Mouse (Mus musculus) neural tube, embryonic 15.5 days (tissue): Measurements from ENCODE around the gene Vps13c. TPM values are rescaled to one million over a fixed set of nuclear protein-coding genes. Genes with fewer than 3 reads are reported as not detected.

Experiments used
- ATAC-seq: fragments of 200-750 bp; cut with Nextera tagmentation; 2 replicates; pipeline ENCODE4 v1.8.0; 2017; ENCODE audit warnings: mild to moderate bottlenecking, moderate TSS enrichment, moderate library complexity; ENCODE audit not compliant: low FRiP score
- H3K27ac ChIP-seq: fragments of 300-500 bp; sonication (generic); replicated peaks from 2 replicates; pipeline ENCODE4 v1.5.1; 2015; ENCODE audit warnings: mild to moderate bottlenecking, inconsistent platforms
- H3K27me3 ChIP-seq: fragments of 300-500 bp; sonication (generic); replicated peaks from 2 replicates; pipeline ENCODE4 v1.6.1; 2015; ENCODE audit warnings: inconsistent platforms
- H3K36me3 ChIP-seq: fragments of 300-500 bp; sonication (generic); 2 replicates; pipeline ENCODE4 v1.6.1; 2015; ENCODE audit warnings: inconsistent platforms
- H3K4me1 ChIP-seq: fragments of 300-500 bp; sonication (generic); 2 replicates; pipeline ENCODE4 v1.6.1; 2015; ENCODE audit warnings: inconsistent platforms
- H3K4me2 ChIP-seq: fragments of 300-500 bp; sonication (generic); 2 replicates; pipeline ENCODE4 v1.6.1; 2015; ENCODE audit warnings: inconsistent platforms, mild to moderate bottlenecking, moderate library complexity
- H3K4me3 ChIP-seq: fragments of 300-500 bp; sonication (generic); replicated peaks from 2 replicates; pipeline ENCODE4 v1.5.1; 2015; ENCODE audit warnings: mild to moderate bottlenecking, inconsistent platforms
- H3K9ac ChIP-seq: fragments of 300-500 bp; sonication (generic); replicated peaks from 2 replicates; pipeline ENCODE4 v1.6.1; 2015; ENCODE audit warnings: mild to moderate bottlenecking, inconsistent platforms
- H3K9me3 ChIP-seq: fragments of 300-500 bp; sonication (generic); replicated peaks from 2 replicates; pipeline ENCODE4 v1.6.1; 2016; ENCODE audit warnings: inconsistent platforms
- WGBS: fragments of 180-500 bp; shearing (Covaris S2); methylation state at CpG from one replicate; pipeline ENCODE4 v1.1.7; 2015; ENCODE audit warnings: mixed read lengths; 5-methylcytosine and 5-hydroxymethylcytosine counted together
- polyA plus RNA-seq: library from polyadenylated mRNA; unstranded; fragments of >200 nt; fragmentation: Nextera tagmentation; extraction: Ambion mirVana; gene quantifications from 2 replicates; pipeline ENCODE4 v1.2.1, GENCODE M21; 2015

Gene Vps13c
- polyA plus RNA-seq: 8.0 and 8.4 TPM in 2 replicates

DNA sequence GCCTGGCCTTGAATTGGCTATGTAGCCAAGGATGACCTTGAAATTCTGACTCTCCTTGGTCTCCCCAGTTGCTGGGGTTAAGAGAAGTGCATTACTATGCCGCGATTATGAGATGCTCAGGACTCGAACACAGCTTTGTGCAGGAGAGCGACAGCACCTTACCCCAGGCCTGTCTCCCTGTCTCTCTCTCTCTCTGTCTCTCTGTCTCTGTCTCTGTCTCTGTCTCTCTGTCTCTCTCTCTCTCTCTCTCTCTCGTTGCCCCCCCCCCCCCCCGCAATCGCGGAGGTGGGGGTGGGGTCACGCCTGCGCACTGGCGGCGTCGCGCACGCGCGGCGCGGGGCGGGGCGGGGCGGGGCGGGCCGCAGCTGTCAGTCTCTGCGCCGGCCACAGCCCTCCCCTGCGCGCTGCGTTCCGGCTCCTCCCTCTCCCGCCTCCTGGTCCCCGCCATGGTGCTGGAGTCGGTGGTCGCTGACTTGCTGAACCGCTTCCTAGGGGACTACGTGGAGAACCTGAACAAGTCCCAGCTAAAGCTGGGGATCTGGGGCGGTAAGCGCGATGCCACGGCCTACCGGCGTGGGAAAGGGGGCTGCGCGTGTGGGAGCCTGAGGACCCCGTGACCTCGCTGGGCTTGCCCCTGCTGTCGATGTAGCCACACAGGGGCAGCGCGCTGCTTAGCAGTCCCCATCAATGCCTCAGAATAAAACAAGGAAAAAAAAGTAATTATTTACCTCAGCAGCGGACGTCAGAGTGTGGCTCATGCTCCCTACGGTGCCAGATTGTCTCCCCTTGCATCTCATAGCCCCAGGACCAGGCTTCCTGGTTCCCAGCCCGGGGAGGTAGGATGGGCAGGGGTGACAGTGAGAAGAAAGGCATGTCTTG is at the start of gene Vps13c:
TSS of gene Vps13c (plus strand) at position 416 of the 879 bp plus-strand sequence.
- Histone ChIP-seq H3K27ac (peak within 1 kb of the TSS; percentile 88), H3K4me2 (peak within 1 kb of the TSS; percentile 86), H3K9ac (peak within 1 kb of the TSS; percentile 80), H3K9me3 (no peaks in the 10 kb centered on the region), H3K36me3 (no peaks in the 10 kb centered on the region), H3K4me1 (peaks cover 10% of the 10 kb centered on the region), H3K27me3 (no peaks in the 10 kb centered on the region), H3K4me3 (peak within 1 kb of the TSS; percentile 80)
- WGBS: under 1% methylated on average over 45 of the region's 53 CpGs
- ATAC-seq: peak; percentile 99

GRCm38 (mm10) chr9:67792405-67792804 is 47.8 kb upstream of the Vps13c start:
- peaks cover 17% of the 10 kb centered on the region for H3K4me1 ChIP-seq
- H3K36me3 ChIP-seq: no peaks in the 10 kb centered on the region
- no peak for ATAC-seq
- H3K27me3 ChIP-seq: no peaks in the 10 kb centered on the region
- no peak overlapping the region for H3K9ac ChIP-seq
- H3K27ac ChIP-seq: no peak overlapping the region
- 60% methylated on average over 5 of the region's 5 CpGs for whole genome bisulfite sequencing
- H3K4me3 ChIP-seq: no peak overlapping the region
- no peak overlapping the region for H3K4me2 ChIP-seq
- no peaks in the 10 kb centered on the region for H3K9me3 ChIP-seq

DNA sequence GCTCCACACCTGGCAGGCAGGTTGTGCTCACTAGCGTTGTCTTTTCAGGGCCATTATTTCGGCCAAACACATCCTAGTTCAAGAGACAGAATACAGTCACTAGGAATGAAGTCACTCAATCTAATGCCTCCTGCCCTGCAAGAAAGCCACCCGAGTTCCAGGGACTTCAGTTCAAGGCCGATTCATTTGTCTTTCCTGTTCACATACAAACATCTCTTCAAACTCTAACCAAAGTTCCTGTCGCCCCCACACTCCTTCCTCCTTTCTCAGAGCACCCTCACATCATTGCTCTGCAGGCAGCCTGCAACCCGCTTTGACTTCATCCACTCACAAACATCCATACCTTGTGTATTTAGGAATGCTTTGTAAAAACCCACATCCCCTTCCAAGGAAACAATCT is 46.7 kb upstream of the Vps13c start:
- Histone ChIP-seq H3K9me3 (no peaks in the 10 kb centered on the region), H3K4me2 (no peak overlapping the region), H3K36me3 (no peaks in the 10 kb centered on the region), H3K9ac (no peak overlapping the region), H3K27me3 (no peaks in the 10 kb centered on the region), H3K27ac (no peak overlapping the region), H3K4me1 (peaks cover 17% of the 10 kb centered on the region), H3K4me3 (no peak overlapping the region)
- ATAC-seq: no peak
- 84% methylated on average over 6 of the region's 6 CpGs for WGBS

DNA sequence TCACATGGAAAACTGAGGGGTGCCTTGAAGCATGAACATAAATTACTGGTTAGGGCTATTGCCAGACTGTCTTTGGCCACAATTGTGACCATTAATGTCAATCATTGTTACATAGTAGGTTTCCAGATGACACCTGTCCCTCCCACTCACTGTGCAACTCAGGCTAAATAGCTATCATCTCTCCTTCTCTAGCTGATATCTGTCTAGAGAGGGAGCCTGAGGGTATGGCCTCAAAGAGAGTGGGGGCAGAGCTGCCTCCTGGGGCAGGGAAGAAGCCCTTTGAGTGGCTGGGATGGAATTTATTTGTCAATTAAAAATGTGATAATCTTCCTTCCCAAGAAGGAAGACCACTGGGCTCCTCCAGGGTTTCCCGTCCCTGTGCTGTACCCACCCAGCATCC is 46.0 kb upstream of the Vps13c start:
- H3K36me3 ChIP-seq: no peaks in the 10 kb centered on the region
- no peak for ATAC-seq
- no peak overlapping the region for H3K27ac ChIP-seq
- no peak overlapping the region for H3K9ac ChIP-seq
- 62% methylated on average over 1 of the region's 1 CpGs for whole genome bisulfite sequencing
- no peak overlapping the region for H3K4me2 ChIP-seq
- no peaks in the 10 kb centered on the region for H3K9me3 ChIP-seq
- H3K27me3 ChIP-seq: no peaks in the 10 kb centered on the region
- H3K4me1 ChIP-seq: peaks cover 19% of the 10 kb centered on the region
- H3K4me3 ChIP-seq: no peak overlapping the region

DNA sequence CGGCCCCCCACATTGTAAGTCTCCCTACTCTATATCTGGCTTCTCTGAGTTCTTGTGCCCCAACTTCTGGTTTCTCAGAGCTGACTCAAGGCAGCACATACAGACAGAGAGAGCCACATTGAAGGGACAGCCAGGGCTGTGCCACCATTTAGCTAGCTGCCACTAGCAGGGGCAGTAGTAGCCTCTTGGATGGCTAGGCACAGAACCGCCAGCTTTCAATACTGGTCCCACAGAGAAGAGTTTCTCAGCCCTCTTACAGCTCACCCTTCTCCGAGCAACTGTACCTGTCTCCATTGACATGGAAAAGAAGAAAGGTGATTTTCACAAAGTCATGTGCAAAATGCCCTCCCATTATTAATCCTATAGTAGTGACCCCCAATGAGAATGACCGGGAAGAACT is 45.5 kb upstream of the Vps13c start:
- no peaks in the 10 kb centered on the region for H3K9me3 ChIP-seq
- H3K4me2 ChIP-seq: no peak overlapping the region
- no peak overlapping the region for H3K4me3 ChIP-seq
- no peaks in the 10 kb centered on the region for H3K36me3 ChIP-seq
- peaks cover 22% of the 10 kb centered on the region for H3K4me1 ChIP-seq
- 77% methylated on average over 4 of the region's 4 CpGs for WGBS
- H3K27me3 ChIP-seq: no peaks in the 10 kb centered on the region
- no peak for ATAC-seq
- H3K27ac ChIP-seq: no peak overlapping the region
- H3K9ac ChIP-seq: no peak overlapping the region

DNA sequence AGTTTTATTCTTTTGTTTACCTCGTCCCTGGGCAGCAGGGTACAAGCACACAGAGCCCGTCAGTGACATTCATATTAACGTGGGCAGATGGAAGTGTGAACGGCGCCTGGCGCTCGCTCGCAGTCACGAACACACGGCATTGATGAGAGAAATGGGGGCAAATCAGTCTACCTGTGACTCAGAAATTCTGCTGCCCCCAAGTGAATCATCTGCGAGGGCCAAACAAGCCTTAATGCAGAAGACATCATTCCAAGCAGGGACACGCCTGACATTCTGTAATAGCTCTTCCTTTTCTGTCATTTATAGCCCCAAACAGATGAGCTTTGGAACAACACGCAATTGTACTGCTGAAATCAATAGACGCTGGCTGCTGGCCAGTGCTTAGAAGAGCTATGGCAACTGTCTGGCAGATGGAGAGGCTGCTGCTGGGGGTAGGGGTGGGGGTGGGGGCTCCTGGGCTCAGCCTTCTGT is 45.0 kb upstream of the Vps13c start:
- peak overlapping the region; percentile 63 for H3K27ac ChIP-seq
- no peaks in the 10 kb centered on the region for H3K9me3 ChIP-seq
- no peak overlapping the region for H3K4me3 ChIP-seq
- no peaks in the 10 kb centered on the region for H3K36me3 ChIP-seq
- H3K27me3 ChIP-seq: no peaks in the 10 kb centered on the region
- peaks cover 22% of the 10 kb centered on the region for H3K4me1 ChIP-seq
- H3K9ac ChIP-seq: 0 out of 2 replicates have a peak overlapping the region, but pooled peaks have one; percentile 3
- ATAC-seq: peak; percentile 53; the same call in 1 of the 2 replicates
- H3K4me2 ChIP-seq: peak overlapping the region; percentile 41
- WGBS: 12% methylated on average over 14 of the region's 14 CpGs

GRCm38 (mm10) chr9:67799078-67799819 is 40.9 kb upstream of the Vps13c start:
- Histone ChIP-seq H3K9ac (no peak overlapping the region), H3K4me3 (no peak overlapping the region), H3K4me1 (peaks cover 22% of the 10 kb centered on the region), H3K4me2 (no peak overlapping the region), H3K9me3 (no peaks in the 10 kb centered on the region), H3K36me3 (no peaks in the 10 kb centered on the region), H3K27ac (no peak overlapping the region), H3K27me3 (no peaks in the 10 kb centered on the region)
- no peak for ATAC-seq
- WGBS: 29% methylated on average over 14 of the region's 14 CpGs

DNA sequence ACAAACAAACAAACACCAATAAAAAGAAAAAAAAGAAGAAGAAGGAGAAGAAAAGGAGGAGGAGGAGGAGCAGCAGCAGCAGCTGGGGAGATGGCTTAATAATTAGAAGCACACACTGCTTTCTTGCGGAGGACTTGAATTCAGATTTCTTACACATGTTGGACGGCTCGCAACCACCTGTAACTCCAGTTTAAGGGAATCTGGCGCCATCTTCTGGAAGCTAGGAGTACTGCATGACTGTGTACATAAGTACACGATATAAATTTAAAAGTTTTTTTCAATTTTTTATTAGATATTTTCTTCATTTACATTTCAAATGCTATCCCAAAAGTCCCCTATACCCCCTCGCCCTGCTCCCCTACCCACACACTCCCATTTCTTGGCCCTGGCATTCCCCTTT is 38.0 kb upstream of the Vps13c start:
- 26% methylated on average over 6 of the region's 6 CpGs for WGBS
- H3K4me2 ChIP-seq: no peak overlapping the region
- H3K4me3 ChIP-seq: no peak overlapping the region
- no peaks in the 10 kb centered on the region for H3K9me3 ChIP-seq
- no peak for ATAC-seq
- H3K9ac ChIP-seq: no peak overlapping the region
- no peaks in the 10 kb centered on the region for H3K36me3 ChIP-seq
- peaks cover 5% of the 10 kb centered on the region; the same call in 1 of the 2 replicates for H3K4me1 ChIP-seq
- no peak overlapping the region for H3K27ac ChIP-seq
- no peaks in the 10 kb centered on the region for H3K27me3 ChIP-seq

DNA sequence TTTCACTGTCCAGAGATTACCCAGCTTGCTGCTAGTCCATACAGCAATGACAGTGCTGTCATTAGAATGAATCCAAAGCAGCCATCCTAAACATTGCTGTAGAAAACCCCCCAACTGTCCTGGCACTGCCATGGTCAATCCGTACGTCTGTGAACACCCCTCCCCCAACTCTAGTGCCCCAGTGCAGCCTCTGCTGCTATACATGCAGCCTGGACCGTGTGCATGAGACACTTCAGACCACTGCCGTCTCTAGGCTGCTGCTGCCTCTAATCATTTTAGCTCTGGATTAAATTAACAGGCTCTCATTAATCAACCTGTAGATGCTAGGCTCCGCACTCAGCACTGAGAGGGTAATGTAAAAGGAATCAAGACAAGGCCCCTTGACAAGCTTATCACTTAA is 33.2 kb upstream of the Vps13c start:
- Histone ChIP-seq H3K9ac (no peak overlapping the region), H3K27ac (no peak overlapping the region), H3K9me3 (no peaks in the 10 kb centered on the region), H3K36me3 (no peaks in the 10 kb centered on the region), H3K27me3 (no peaks in the 10 kb centered on the region), H3K4me1 (no peaks in the 10 kb centered on the region), H3K4me3 (no peak overlapping the region), H3K4me2 (no peak overlapping the region)
- no peak for ATAC-seq
- 66% methylated on average over 5 of the region's 5 CpGs for WGBS

DNA sequence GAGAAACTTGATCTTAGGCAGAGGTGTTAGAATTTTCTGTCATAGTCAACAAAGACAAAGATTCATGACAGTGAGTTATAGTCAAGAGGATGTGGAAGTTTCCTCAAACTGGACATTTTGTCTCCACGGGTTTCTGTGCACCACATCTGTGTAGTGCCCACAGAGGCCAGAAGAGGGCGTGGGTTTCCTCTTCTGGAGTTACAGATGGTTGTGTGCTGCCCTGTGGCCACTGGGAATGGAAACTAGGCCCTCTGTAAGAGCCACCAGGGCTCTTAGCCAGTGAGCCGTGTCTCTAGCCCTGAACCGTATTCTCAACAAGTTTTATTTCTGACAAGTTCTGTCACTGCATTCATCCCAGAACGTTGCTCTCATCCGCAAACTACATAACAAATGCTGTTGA is 29.7 kb upstream of the Vps13c start:
- no peak for ATAC-seq
- 60% methylated on average over 6 of the region's 6 CpGs for WGBS
- no peak overlapping the region for H3K4me3 ChIP-seq
- no peak overlapping the region for H3K9ac ChIP-seq
- no peaks in the 10 kb centered on the region for H3K4me1 ChIP-seq
- no peak overlapping the region for H3K27ac ChIP-seq
- H3K27me3 ChIP-seq: no peaks in the 10 kb centered on the region
- H3K9me3 ChIP-seq: no peaks in the 10 kb centered on the region
- no peak overlapping the region for H3K4me2 ChIP-seq
- no peaks in the 10 kb centered on the region for H3K36me3 ChIP-seq

DNA sequence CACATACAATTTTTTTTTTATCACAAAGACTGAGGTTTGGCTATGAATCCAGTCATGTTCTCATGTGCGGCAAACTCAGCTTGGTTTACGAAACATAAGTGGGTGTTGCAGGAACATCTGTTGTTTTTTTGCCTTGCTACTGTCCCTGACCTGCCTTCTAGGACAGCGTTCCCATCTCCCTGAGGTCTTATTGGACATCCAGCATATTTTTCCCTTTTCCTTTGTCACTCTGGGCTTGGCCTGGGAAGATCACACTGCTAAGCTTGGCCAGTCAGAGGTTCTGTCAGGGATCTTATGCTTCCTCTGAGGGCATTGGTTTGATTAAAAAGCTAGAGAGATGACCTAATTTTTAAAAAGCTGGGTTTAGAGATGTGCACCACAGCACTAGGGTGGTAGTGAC is 29.1 kb upstream of the Vps13c start:
- H3K4me3 ChIP-seq: no peak overlapping the region
- H3K27ac ChIP-seq: no peak overlapping the region
- WGBS: 81% methylated on average over 3 of the region's 3 CpGs
- H3K4me1 ChIP-seq: no peaks in the 10 kb centered on the region
- no peaks in the 10 kb centered on the region for H3K9me3 ChIP-seq
- no peaks in the 10 kb centered on the region for H3K27me3 ChIP-seq
- H3K9ac ChIP-seq: no peak overlapping the region
- no peaks in the 10 kb centered on the region for H3K36me3 ChIP-seq
- H3K4me2 ChIP-seq: no peak overlapping the region
- ATAC-seq: no peak

- Histone ChIP-seq H3K9me3 (no peaks in the 10 kb centered on the region), H3K36me3 (no peaks in the 10 kb centered on the region), H3K4me1 (no peaks in the 10 kb centered on the region), H3K4me3 (no peak overlapping the region), H3K27me3 (no peaks in the 10 kb centered on the region), H3K27ac (no peak overlapping the region), H3K9ac (no peak overlapping the region), H3K4me2 (no peak overlapping the region)
- 67% methylated on average over 4 of the region's 4 CpGs for WGBS
- no peak for ATAC-seq
Measured at GRCm38 (mm10) chr9:67813171-67813570, 27.0 kb upstream of the Vps13c start.
